Mouse (Mus musculus): Measurements from ENCODE around the gene Calcoco2. TPM values are rescaled to one million over a fixed set of nuclear protein-coding genes. Genes with fewer than 3 reads are reported as not detected.
"Not testable (repeated sequence)": the region's sequence is repeated elsewhere in the genome, so short reads cannot be mapped to it uniquely, and the experiment has no call there.

Gene Calcoco2
- polyA plus RNA-seq, 1 experiment from 2014 or later = 0.24 TPM

GRCm38 (mm10) chr11:96116925-96117324 is 5.2 kb upstream of the Calcoco2 start:
- H3K9ac ChIP-seq; H3K4me2 ChIP-seq; H3K27me3 ChIP-seq; H3K9me3 ChIP-seq; H3K4me1 ChIP-seq; H3K27ac ChIP-seq; H3K4me3 ChIP-seq; H3K36me3 ChIP-seq; ATAC-seq (ENCODE audit: borderline replicate concordance, extremely low read depth, low FRiP score, low TSS enrichment): not testable (repeated sequence)
- 73% methylated on average over 3 of the region's 3 CpGs for WGBS

GRCm38 (mm10) chr11:96116116-96116515 is 4.4 kb upstream of the Calcoco2 start:
- no peak for ATAC-seq (ENCODE audit: borderline replicate concordance, extremely low read depth, low FRiP score, low TSS enrichment)
- Histone ChIP-seq H3K9me3 (no peaks in the 10 kb centered on the region), H3K27me3 (no peaks in the 10 kb centered on the region), H3K9ac (no peak overlapping the region), H3K4me3 (no peak overlapping the region), H3K4me2 (no peak overlapping the region), H3K4me1 (no peaks in the 10 kb centered on the region), H3K36me3 (no peaks in the 10 kb centered on the region), H3K27ac (no peak overlapping the region)
- WGBS = 92% methylated on average over 3 of the region's 3 CpGs

- no peaks in the 10 kb centered on the region for H3K9me3 ChIP-seq
- H3K4me2 ChIP-seq = no peak overlapping the region
- no peaks in the 10 kb centered on the region for H3K36me3 ChIP-seq
- H3K27ac ChIP-seq = no peak overlapping the region
- H3K9ac ChIP-seq = no peak overlapping the region
- no peak overlapping the region for H3K4me3 ChIP-seq
- 79% methylated on average over 6 of the region's 6 CpGs for WGBS
- no peaks in the 10 kb centered on the region for H3K4me1 ChIP-seq
- no peaks in the 10 kb centered on the region for H3K27me3 ChIP-seq
- no peak for ATAC-seq (ENCODE audit: borderline replicate concordance, extremely low read depth, low FRiP score, low TSS enrichment)
These were observed 3.7 kb upstream of the Calcoco2 start for GRCm38 (mm10) chr11:96115416-96115815.

GRCm38 (mm10) chr11:96114077-96114476 is 2.3 kb upstream of the Calcoco2 start:
- Histone ChIP-seq H3K36me3 (no peaks in the 10 kb centered on the region), H3K9me3 (no peaks in the 10 kb centered on the region), H3K9ac (no peak overlapping the region), H3K27me3 (no peaks in the 10 kb centered on the region), H3K4me1 (no peaks in the 10 kb centered on the region), H3K4me3 (no peak overlapping the region), H3K4me2 (no peak overlapping the region), H3K27ac (peak overlapping the region; percentile 53; the same call in 1 of the 2 replicates)
- ATAC-seq (ENCODE audit: borderline replicate concordance, extremely low read depth, low FRiP score, low TSS enrichment) = no peak
- 35% methylated on average over 2 of the region's 2 CpGs for WGBS

GRCm38 (mm10) chr11:96110950-96111349 is 814 bp downstream of the Calcoco2 start:
- not testable (repeated sequence) for H3K4me2 ChIP-seq; H3K9ac ChIP-seq; H3K4me1 ChIP-seq; H3K27ac ChIP-seq; ATAC-seq (ENCODE audit: borderline replicate concordance, extremely low read depth, low FRiP score, low TSS enrichment); H3K4me3 ChIP-seq; H3K27me3 ChIP-seq; H3K36me3 ChIP-seq; H3K9me3 ChIP-seq
- 58% methylated on average over 2 of the region's 2 CpGs for WGBS

- no peaks in the 10 kb centered on the region for H3K27me3 ChIP-seq
- no peak overlapping the region for H3K27ac ChIP-seq
- ATAC-seq (ENCODE audit: borderline replicate concordance, extremely low read depth, low FRiP score, low TSS enrichment) = no peak
- no peaks in the 10 kb centered on the region for H3K4me1 ChIP-seq
- 67% methylated on average over 1 of the region's 1 CpGs for WGBS
- no peaks in the 10 kb centered on the region for H3K36me3 ChIP-seq
- no peak overlapping the region for H3K9ac ChIP-seq
- no peak overlapping the region for H3K4me2 ChIP-seq
- no peaks in the 10 kb centered on the region for H3K9me3 ChIP-seq
- no peak overlapping the region for H3K4me3 ChIP-seq
These were observed 3.4 kb downstream of the Calcoco2 start for GRCm38 (mm10) chr11:96108376-96108775.

- Histone ChIP-seq H3K36me3 (no peaks in the 10 kb centered on the region), H3K9me3 (no peaks in the 10 kb centered on the region), H3K4me2 (no peak overlapping the region), H3K27ac (no peak overlapping the region), H3K4me1 (no peaks in the 10 kb centered on the region), H3K9ac (no peak overlapping the region), H3K27me3 (no peaks in the 10 kb centered on the region), H3K4me3 (no peak overlapping the region)
- 4% methylated on average over 3 of the region's 3 CpGs for WGBS
- ATAC-seq (ENCODE audit: borderline replicate concordance, extremely low read depth, low FRiP score, low TSS enrichment) = no peak
These were observed 18.4 kb downstream of the Calcoco2 start for GRCm38 (mm10) chr11:96093361-96093760.

GRCm38 (mm10) chr11:96092674-96093291 is 19.0 kb downstream of the Calcoco2 start:
- 40% methylated on average over 7 of the region's 7 CpGs for WGBS
- Histone ChIP-seq H3K9ac (no peak overlapping the region), H3K4me2 (no peak overlapping the region), H3K4me1 (no peaks in the 10 kb centered on the region), H3K27ac (no peak overlapping the region), H3K9me3 (no peaks in the 10 kb centered on the region), H3K36me3 (no peaks in the 10 kb centered on the region), H3K27me3 (no peaks in the 10 kb centered on the region), H3K4me3 (no peak overlapping the region)
- no peak for ATAC-seq (ENCODE audit: borderline replicate concordance, extremely low read depth, low FRiP score, low TSS enrichment)

GRCm38 (mm10) chr11:96091073-96091472 is 20.7 kb downstream of the Calcoco2 start:
- Histone ChIP-seq H3K4me2 (no peak overlapping the region), H3K27me3 (no peaks in the 10 kb centered on the region), H3K4me1 (no peaks in the 10 kb centered on the region), H3K4me3 (no peak overlapping the region), H3K9ac (no peak overlapping the region), H3K36me3 (no peaks in the 10 kb centered on the region), H3K27ac (no peak overlapping the region), H3K9me3 (no peaks in the 10 kb centered on the region)
- WGBS = 62% methylated on average over 2 of the region's 2 CpGs
- no peak; the same call in 1 of the 2 replicates for ATAC-seq (ENCODE audit: borderline replicate concordance, extremely low read depth, low FRiP score, low TSS enrichment)

- H3K9me3 ChIP-seq = no peaks in the 10 kb centered on the region
- H3K9ac ChIP-seq = no peak overlapping the region
- H3K36me3 ChIP-seq = no peaks in the 10 kb centered on the region
- WGBS = 82% methylated on average over 6 of the region's 6 CpGs
- H3K4me1 ChIP-seq = no peaks in the 10 kb centered on the region
- no peak overlapping the region for H3K4me3 ChIP-seq
- H3K4me2 ChIP-seq = no peak overlapping the region
- no peak for ATAC-seq (ENCODE audit: borderline replicate concordance, extremely low read depth, low FRiP score, low TSS enrichment)
- no peaks in the 10 kb centered on the region for H3K27me3 ChIP-seq
- H3K27ac ChIP-seq = no peak overlapping the region
These were observed 23.8 kb downstream of the Calcoco2 start for GRCm38 (mm10) chr11:96087981-96088380.

GRCm38 (mm10) chr11:96082682-96083081 is 29.1 kb downstream of the Calcoco2 start:
- no peak for ATAC-seq (ENCODE audit: borderline replicate concordance, extremely low read depth, low FRiP score, low TSS enrichment)
- 43% methylated on average over 3 of the region's 3 CpGs for WGBS

GRCm38 (mm10) chr11:96080736-96081135 is 31.0 kb downstream of the Calcoco2 start:
- ATAC-seq (ENCODE audit: borderline replicate concordance, extremely low read depth, low FRiP score, low TSS enrichment) = no peak
- H3K9me3 ChIP-seq = no peaks in the 10 kb centered on the region
- no peaks in the 10 kb centered on the region for H3K36me3 ChIP-seq
- WGBS = 77% methylated on average over 5 of the region's 5 CpGs
- H3K9ac ChIP-seq = no peak overlapping the region
- no peak overlapping the region for H3K4me2 ChIP-seq
- H3K4me3 ChIP-seq = no peak overlapping the region
- H3K27me3 ChIP-seq = no peaks in the 10 kb centered on the region
- H3K27ac ChIP-seq = no peak overlapping the region
- H3K4me1 ChIP-seq = peaks cover 4% of the 10 kb centered on the region; the same call in 1 of the 2 replicates

More at GRCm38 (mm10) chr11:96082682-96083081, 29.1 kb downstream of the Calcoco2 start:
- no peak overlapping the region for H3K9ac ChIP-seq
- H3K36me3 ChIP-seq = no peaks in the 10 kb centered on the region
- no peak overlapping the region for H3K27ac ChIP-seq
- H3K4me2 ChIP-seq = no peak overlapping the region
- H3K4me1 ChIP-seq = no peaks in the 10 kb centered on the region
- no peaks in the 10 kb centered on the region for H3K27me3 ChIP-seq
- H3K4me3 ChIP-seq = no peak overlapping the region
- H3K9me3 ChIP-seq = no peaks in the 10 kb centered on the region

Data from lung, embryonic 15.5 days (tissue).